Comparison of ENCODE assay signal across 7 mouse cellular contexts in genomic region chr2:30553851-30554540, GRCm38 (mm10). TPM values are rescaled to one million over a fixed set of nuclear protein-coding genes. Genes with fewer than 3 reads are reported as not detected.
DNase-seq lines count a peak whose midpoint lies in the region; ATAC-seq and TF ChIP-seq lines count a peak whose summit lies in the region.

No protein-coding gene starts in this region.

- peak; percentile 43; the same call in 1 of the 2 replicates for ATAC-seq in megakaryocyte, adult 5-6 weeks (ENCODE audit: poor library complexity, severe bottlenecking)

- TF ChIP-seq CTCF in left cerebral cortex, adult 2 months (IDR thresholded peaks at IDR 0.05) = no peak

- DNase-seq in NIH3T3 (ENCODE audit: low read depth) = peak; percentile 69
- peak; percentile 77 for DNase-seq in cerebellum, adult 9-11 months
- DNase-seq in frontal cortex, postnatal 25 days (ENCODE audit: low spot score in 2 of 2) = peak; percentile 40 to 41
- peak; percentile 58 for DNase-seq in induced T-regulatory cell, adult 2 months (ENCODE audit: low read depth)
- peak; percentile 45 to 69 for DNase-seq in left cerebral cortex, adult 2 months (ENCODE audit: extremely low spot score in 1 of 2, low spot score in 2 of 2)
- DNase-seq in right cerebral cortex, postnatal 36 days (ENCODE audit: low spot score in 2 of 2) = peak; percentile 53 to 74

- peak overlapping the region; percentile 80 for H3K27ac ChIP-seq in left cerebral cortex, adult 2 months

- H3K4me3 ChIP-seq in left cerebral cortex, adult 2 months = 0 out of 2 replicates have a peak overlapping the region, but pooled peaks have one; percentile 5

- intact Hi-C loops in left cerebral cortex, adult 2 months (cut with DNase I) = no loop called here

RNA-seq across cellular contexts. Expression of gene Cstad, which starts 40.8 kb away (rescaled TPM):
- 1 to 10 TPM; 2.8 to 5.7 TPM for total RNA-seq in left cerebral cortex, adult 2 months (2021)
- total RNA-seq in megakaryocyte, adult 5-6 weeks (2015) = 0.27 and 0.60 TPM in 2 replicates
- total RNA-seq in megakaryocyte, adult 5-6 weeks (2017) = not detected in 2 replicates

Comparison
In these comparisons a context has a peak if more than half of its experiments do, and no peak if none do; other contexts are left out.
1. Peak in every context shown above with its lines: DNase-seq, ATAC-seq, H3K4me3 ChIP-seq and H3K27ac ChIP-seq.